Mouse (Mus musculus): ENCODE measurements at regions not wholly inside any gene's neighbourhood (a gene's known extent, or its start where the extent isn't known, plus 50 kb on each side); places are given as distances from the start of the nearest gene placed in this dataset.

DNA sequence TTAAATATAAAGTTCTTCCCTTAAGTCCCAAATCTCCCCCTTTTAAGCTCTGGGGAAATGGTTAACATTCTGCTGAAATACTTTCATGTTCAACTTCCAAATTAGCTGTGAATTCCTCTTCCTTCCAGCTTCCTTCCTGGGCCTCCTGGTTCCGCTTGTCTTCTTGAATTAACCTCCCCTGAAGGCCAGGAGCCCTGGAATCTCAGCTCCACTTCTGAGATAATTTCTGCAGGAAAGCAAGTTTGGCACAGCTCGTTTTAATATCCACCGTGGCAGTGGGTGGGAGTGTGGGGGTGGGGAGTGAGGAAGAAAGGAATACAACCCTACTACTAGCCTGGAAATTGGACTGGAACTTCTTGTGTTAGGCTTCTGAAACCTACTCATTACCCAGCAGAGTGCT, 110.8 kb upstream of the Tsc22d2 start:
- Histone ChIP-seq H3K4me1 (ENCODE audit: control insufficient read depth in 2 of 2, insufficient read depth in 2 of 2, low read length in 2 of 2, poor library complexity in 1 of 2) (no peaks in the 10 kb centered on the region), H3K27ac (ENCODE audit: insufficient read depth, low read depth, low read length, poor library complexity, severe bottlenecking) (no peak overlapping the region), H3K9ac (ENCODE audit: insufficient read depth, low read depth, low read length, poor library complexity, severe bottlenecking) (no peak overlapping the region), H3K9me3 (ENCODE audit: control insufficient read depth, insufficient read depth, low read depth, low read length) (no peaks in the 10 kb centered on the region), H3K36me3 (ENCODE audit: control insufficient read depth, insufficient read depth, low read length, poor library complexity, severe bottlenecking) (no peaks in the 10 kb centered on the region), H3K4me3 (ENCODE audit: insufficient read depth in 1 of 2, low read depth in 1 of 2, low read length in 2 of 2, poor library complexity in 1 of 2, severe bottlenecking in 1 of 2) (no peak overlapping the region)
- TF ChIP-seq HCFC1 (IDR thresholded peaks at IDR 0.05; ENCODE audit: borderline replicate concordance, insufficient read depth, low read length) (no peak), CHD2 (IDR thresholded peaks at IDR 0.05; ENCODE audit: low read depth, low read length) (no peak), ZC3H11A (IDR thresholded peaks at IDR 0.05; ENCODE audit: borderline replicate concordance, low read depth, low read length) (no peak), MAFK (IDR thresholded peaks at IDR 0.05; ENCODE audit: insufficient read depth, low read depth, low read length) (no peak), ZNF384 (IDR thresholded peaks at IDR 0.05; ENCODE audit: low read depth, low read length) (no peak)
- in situ Hi-C loops (cut with MboI; ENCODE audit: low sequenced_read_pairs in 2 of 2, unreplicated experiment in 2 of 2) = no loop called here
- no peak for DNase-seq (ENCODE audit: low read depth, low spot score)

- no peak for DNase-seq (ENCODE audit: low read depth, low spot score)
These were observed 104.9 kb upstream of the Tsc22d2 start for GRCm38 (mm10) chr3:58309601-58310000.

GRCm38 (mm10) chr3:58310390-58310789, 104.1 kb upstream of the Tsc22d2 start:
- H3K9ac ChIP-seq (ENCODE audit: insufficient read depth, low read depth, low read length, poor library complexity, severe bottlenecking) = no peak overlapping the region
- H3K4me1 ChIP-seq (ENCODE audit: control insufficient read depth in 2 of 2, insufficient read depth in 2 of 2, low read length in 2 of 2, poor library complexity in 1 of 2) = no peaks in the 10 kb centered on the region
- no peak overlapping the region for H3K27ac ChIP-seq (ENCODE audit: insufficient read depth, low read depth, low read length, poor library complexity, severe bottlenecking)
- H3K9me3 ChIP-seq (ENCODE audit: control insufficient read depth, insufficient read depth, low read depth, low read length) = no peaks in the 10 kb centered on the region
- H3K4me3 ChIP-seq (ENCODE audit: insufficient read depth in 1 of 2, low read depth in 1 of 2, low read length in 2 of 2, poor library complexity in 1 of 2, severe bottlenecking in 1 of 2) = no peak overlapping the region
- H3K36me3 ChIP-seq (ENCODE audit: control insufficient read depth, insufficient read depth, low read length, poor library complexity, severe bottlenecking) = no peaks in the 10 kb centered on the region
- no peak for DNase-seq (ENCODE audit: low read depth, low spot score)
- in situ Hi-C loops (cut with MboI; ENCODE audit: low sequenced_read_pairs in 2 of 2, unreplicated experiment in 2 of 2) = no loop called here
- no peak for TF ChIP-seq ZNF384 (IDR thresholded peaks at IDR 0.05; ENCODE audit: low read depth, low read length)
- no peak for TF ChIP-seq MAFK (IDR thresholded peaks at IDR 0.05; ENCODE audit: insufficient read depth, low read depth, low read length)
- TF ChIP-seq ZC3H11A (IDR thresholded peaks at IDR 0.05; ENCODE audit: borderline replicate concordance, low read depth, low read length) = no peak
- TF ChIP-seq CHD2 (IDR thresholded peaks at IDR 0.05; ENCODE audit: low read depth, low read length) = no peak

More at GRCm38 (mm10) chr3:58309601-58310000, 104.9 kb upstream of the Tsc22d2 start:
- H3K4me3 ChIP-seq (ENCODE audit: insufficient read depth in 1 of 2, low read depth in 1 of 2, low read length in 2 of 2, poor library complexity in 1 of 2, severe bottlenecking in 1 of 2) = no peak overlapping the region
- no peaks in the 10 kb centered on the region for H3K4me1 ChIP-seq (ENCODE audit: control insufficient read depth in 2 of 2, insufficient read depth in 2 of 2, low read length in 2 of 2, poor library complexity in 1 of 2)
- in situ Hi-C loops (cut with MboI; ENCODE audit: low sequenced_read_pairs in 2 of 2, unreplicated experiment in 2 of 2) = no loop called here
- no peak overlapping the region for H3K9ac ChIP-seq (ENCODE audit: insufficient read depth, low read depth, low read length, poor library complexity, severe bottlenecking)
- no peaks in the 10 kb centered on the region for H3K36me3 ChIP-seq (ENCODE audit: control insufficient read depth, insufficient read depth, low read length, poor library complexity, severe bottlenecking)
- no peaks in the 10 kb centered on the region for H3K9me3 ChIP-seq (ENCODE audit: control insufficient read depth, insufficient read depth, low read depth, low read length)
- TF ChIP-seq MAFK (IDR thresholded peaks at IDR 0.05; ENCODE audit: insufficient read depth, low read depth, low read length) = no peak
- no peak overlapping the region for H3K27ac ChIP-seq (ENCODE audit: insufficient read depth, low read depth, low read length, poor library complexity, severe bottlenecking)

DNA sequence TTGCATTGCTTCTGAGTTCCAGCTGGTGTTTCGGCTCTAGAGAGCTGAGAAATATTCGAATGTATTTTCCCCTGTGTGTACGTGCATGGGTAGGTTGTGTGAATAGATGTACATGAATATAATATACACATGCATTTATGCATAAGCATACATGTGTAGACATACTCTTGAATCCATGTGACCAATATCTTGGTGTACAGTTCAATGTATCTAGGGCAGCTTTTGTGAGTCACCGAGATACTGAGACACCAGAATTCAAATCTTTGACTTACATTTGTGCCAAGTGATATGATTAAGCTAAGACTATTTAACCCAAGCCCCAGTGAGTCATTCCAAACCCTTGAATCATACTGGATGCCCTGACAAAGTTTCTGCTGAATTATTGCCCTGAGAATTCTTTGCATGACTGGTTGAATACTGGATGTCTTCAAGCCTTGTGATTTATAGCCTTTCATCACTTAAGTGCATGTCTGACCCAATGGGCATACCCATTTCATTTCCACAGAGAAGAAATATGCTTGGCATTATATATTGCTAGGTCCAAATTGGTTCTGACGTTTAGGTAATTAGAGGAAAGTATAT, 103.3 kb upstream of the Tsc22d2 start:
- Histone ChIP-seq H3K4me1 (ENCODE audit: control insufficient read depth in 2 of 2, insufficient read depth in 2 of 2, low read length in 2 of 2, poor library complexity in 1 of 2) (no peaks in the 10 kb centered on the region), H3K36me3 (ENCODE audit: control insufficient read depth, insufficient read depth, low read length, poor library complexity, severe bottlenecking) (no peaks in the 10 kb centered on the region), H3K27ac (ENCODE audit: insufficient read depth, low read depth, low read length, poor library complexity, severe bottlenecking) (no peak overlapping the region), H3K4me3 (ENCODE audit: insufficient read depth in 1 of 2, low read depth in 1 of 2, low read length in 2 of 2, poor library complexity in 1 of 2, severe bottlenecking in 1 of 2) (no peak overlapping the region), H3K9ac (ENCODE audit: insufficient read depth, low read depth, low read length, poor library complexity, severe bottlenecking) (no peak overlapping the region), H3K9me3 (ENCODE audit: control insufficient read depth, insufficient read depth, low read depth, low read length) (no peaks in the 10 kb centered on the region)
- no peak for DNase-seq (ENCODE audit: low read depth, low spot score)
- TF ChIP-seq CHD2 (IDR thresholded peaks at IDR 0.05; ENCODE audit: low read depth, low read length) = no peak
- no peak for TF ChIP-seq HCFC1 (IDR thresholded peaks at IDR 0.05; ENCODE audit: borderline replicate concordance, insufficient read depth, low read length)
- TF ChIP-seq MAFK (IDR thresholded peaks at IDR 0.05; ENCODE audit: insufficient read depth, low read depth, low read length) = no peak
- TF ChIP-seq ZC3H11A (IDR thresholded peaks at IDR 0.05; ENCODE audit: borderline replicate concordance, low read depth, low read length) = no peak
- no peak for TF ChIP-seq ZNF384 (IDR thresholded peaks at IDR 0.05; ENCODE audit: low read depth, low read length)
- in situ Hi-C loops (cut with MboI; ENCODE audit: low sequenced_read_pairs in 2 of 2, unreplicated experiment in 2 of 2) = no loop called here

DNA sequence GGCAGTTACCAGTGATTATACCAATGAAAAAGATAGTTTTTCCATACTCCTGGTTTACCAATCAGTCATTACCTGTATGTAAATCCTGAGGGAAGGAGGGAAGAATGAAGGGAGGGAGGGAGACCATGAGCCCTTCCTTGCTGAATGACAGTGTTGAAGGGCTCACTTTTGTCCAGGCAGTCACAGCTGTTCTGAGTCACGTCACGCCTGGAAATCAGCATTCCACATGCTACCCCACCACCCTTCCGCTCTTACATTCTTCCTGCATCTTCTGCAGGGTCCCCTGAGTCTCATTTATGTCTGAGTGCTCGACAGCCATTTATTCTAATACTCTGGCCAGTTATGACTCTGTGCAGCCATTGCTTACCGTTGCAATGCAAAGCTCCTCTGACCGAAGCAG, 101.9 kb upstream of the Tsc22d2 start:
- no peak for DNase-seq (ENCODE audit: low read depth, low spot score)
- Histone ChIP-seq H3K4me1 (ENCODE audit: control insufficient read depth in 2 of 2, insufficient read depth in 2 of 2, low read length in 2 of 2, poor library complexity in 1 of 2) (no peaks in the 10 kb centered on the region), H3K36me3 (ENCODE audit: control insufficient read depth, insufficient read depth, low read length, poor library complexity, severe bottlenecking) (no peaks in the 10 kb centered on the region), H3K9me3 (ENCODE audit: control insufficient read depth, insufficient read depth, low read depth, low read length) (no peaks in the 10 kb centered on the region), H3K4me3 (ENCODE audit: insufficient read depth in 1 of 2, low read depth in 1 of 2, low read length in 2 of 2, poor library complexity in 1 of 2, severe bottlenecking in 1 of 2) (no peak overlapping the region), H3K27ac (ENCODE audit: insufficient read depth, low read depth, low read length, poor library complexity, severe bottlenecking) (no peak overlapping the region), H3K9ac (ENCODE audit: insufficient read depth, low read depth, low read length, poor library complexity, severe bottlenecking) (no peak overlapping the region)
- in situ Hi-C loops (cut with MboI; ENCODE audit: low sequenced_read_pairs in 2 of 2, unreplicated experiment in 2 of 2) = no loop called here
- no peak for TF ChIP-seq CHD2 (IDR thresholded peaks at IDR 0.05; ENCODE audit: low read depth, low read length)
- no peak for TF ChIP-seq ZC3H11A (IDR thresholded peaks at IDR 0.05; ENCODE audit: borderline replicate concordance, low read depth, low read length)

Measured in ES-E14 (cell line).